ENCODE assay signal across 13 mouse cellular contexts in the genomic region with DNA sequence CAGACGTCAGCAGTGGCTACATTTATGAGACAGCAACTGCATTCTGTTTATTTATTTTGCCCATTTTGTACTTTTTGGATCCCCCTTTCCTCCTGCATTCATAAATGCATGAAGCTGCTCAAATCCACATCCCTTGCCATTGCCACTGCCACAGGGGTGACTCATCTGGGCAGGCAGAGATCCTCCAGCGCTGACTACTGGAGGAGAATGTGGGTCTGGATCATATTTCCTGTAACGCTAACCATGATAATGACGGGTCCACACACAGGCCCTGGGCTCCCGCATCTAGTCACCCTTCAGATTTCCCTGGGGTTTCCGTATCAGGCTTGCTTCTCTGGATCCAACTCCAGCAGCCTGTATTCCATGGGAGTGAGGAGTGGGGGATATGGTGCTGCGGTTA.
"Had no signal": no experiment of that assay in that cellular context is flagged by ENCODE, and none has a peak within 500 bp of the region (broad histone marks: within the 10 kb centered on the region; RNA-seq: fewer than 3 reads in every experiment).

No protein-coding gene starts in this region.

- H3K27ac ChIP-seq: layer of hippocampus, adult 2 months; limb, embryonic 12.5 days; liver, embryonic 14.5 days; midbrain, embryonic 13.5 days; neural tube, embryonic 15.5 days; stomach, postnatal 0 days had no signal

- DNase-seq: kidney, adult 8-10 months; kidney, postnatal 10 days; kidney, postnatal 4 days; lung, adult 18-20 months; right cerebral cortex, adult 18-20 months; thymus, adult 18-20 months; thymus, postnatal 14 days had no signal

- H3K4me2 ChIP-seq: limb, embryonic 12.5 days; midbrain, embryonic 13.5 days; neural tube, embryonic 15.5 days had no signal

- H3K27me3 ChIP-seq: limb, embryonic 12.5 days; neural tube, embryonic 15.5 days had no signal

- ATAC-seq: midbrain, embryonic 13.5 days had no signal

- H3K9ac ChIP-seq: limb, embryonic 12.5 days; liver, embryonic 14.5 days; midbrain, embryonic 13.5 days; neural tube, embryonic 15.5 days had no signal

- H3K4me1 ChIP-seq: limb, embryonic 12.5 days had no signal

- H3K9me3 ChIP-seq: midbrain, embryonic 13.5 days; neural tube, embryonic 15.5 days had no signal

- H3K36me3 ChIP-seq: limb, embryonic 12.5 days; midbrain, embryonic 13.5 days; neural tube, embryonic 15.5 days had no signal

- H3K4me3 ChIP-seq: layer of hippocampus, adult 2 months; limb, embryonic 12.5 days; midbrain, embryonic 13.5 days; neural tube, embryonic 15.5 days had no signal
